Mouse (Mus musculus): ENCODE measurements around the gene Mal. TPM values are rescaled to one million over a fixed set of nuclear protein-coding genes. Genes with fewer than 3 reads are reported as not detected.
"Not testable (repeated sequence)": the region's sequence is repeated elsewhere in the genome, so short reads cannot be mapped to it uniquely, and the experiment has no call there.

Gene Mal
- polyA plus RNA-seq, 1 experiment, result 3.9 TPM

DNA sequence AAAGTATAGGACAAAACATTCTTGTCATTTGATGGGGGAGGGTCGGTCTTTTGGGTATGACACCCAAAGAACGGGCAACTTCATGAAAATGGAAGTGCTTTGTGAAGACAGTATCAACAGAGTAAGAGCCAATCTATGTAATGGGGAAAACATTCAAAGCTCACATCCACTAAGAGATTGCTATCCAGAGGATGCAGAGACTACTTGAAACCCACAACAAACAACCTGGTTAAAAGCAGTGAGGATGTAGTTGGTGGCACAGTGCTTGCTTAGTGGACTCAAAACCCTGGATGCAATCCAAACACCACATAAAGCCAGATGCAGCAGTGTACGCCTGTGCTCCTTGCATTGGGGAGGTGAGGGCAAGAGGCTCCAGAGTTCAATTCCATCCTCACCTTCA, 37.2 kb downstream of the Mal start:
- Histone ChIP-seq H3K9ac (ENCODE audit: low read depth, poor library complexity, severe bottlenecking) (no peak overlapping the region), H3K4me3 (ENCODE audit: low read depth, low read length) (no peak overlapping the region), H3K27me3 (ENCODE audit: control insufficient read depth, insufficient read depth, low read length, poor library complexity, severe bottlenecking) (no peaks in the 10 kb centered on the region), H3K9me3 (replicated peaks; ENCODE audit: control insufficient read depth, insufficient read depth, low read length, poor library complexity, severe bottlenecking) (no peaks in the 10 kb centered on the region), H3K4me1 (ENCODE audit: control insufficient read depth, insufficient read depth, low read length) (no peaks in the 10 kb centered on the region), H3K27ac (ENCODE audit: insufficient read depth, low read length) (no peak overlapping the region), H3K36me3 (ENCODE audit: control insufficient read depth, insufficient read depth, low read length, poor library complexity, severe bottlenecking) (no peaks in the 10 kb centered on the region)
- TF ChIP-seq POLR2A (IDR thresholded peaks at IDR 0.05; ENCODE audit: insufficient read depth, low read length) (no peak), CTCF (IDR thresholded peaks at IDR 0.05; ENCODE audit: low read depth, low read length) (no peak), EP300 (IDR thresholded peaks at IDR 0.05; ENCODE audit: insufficient read depth, low read depth, low read length) (no peak)

DNA sequence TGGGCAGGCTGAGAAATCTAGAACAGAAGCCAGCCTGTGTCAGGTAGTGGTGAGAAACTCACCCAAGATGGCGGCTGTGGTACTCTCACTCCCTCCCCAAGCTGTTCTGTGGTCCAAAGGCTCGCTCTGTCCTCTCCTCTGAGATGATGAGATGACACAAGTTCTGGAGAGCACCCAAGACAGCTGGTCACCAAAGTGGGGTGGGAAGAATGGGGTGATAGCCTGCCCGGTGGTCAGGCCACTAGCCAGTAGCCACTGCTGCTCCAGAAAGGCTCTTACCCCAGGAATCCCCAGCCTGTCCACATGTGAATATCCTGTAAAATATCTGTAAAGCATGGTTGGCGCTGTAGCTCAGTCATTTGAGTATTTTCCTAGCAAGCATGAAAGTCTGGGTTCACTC, 44.2 kb downstream of the Mal start:
- no peaks in the 10 kb centered on the region for H3K9me3 ChIP-seq (replicated peaks; ENCODE audit: control insufficient read depth, insufficient read depth, low read length, poor library complexity, severe bottlenecking)
- no peaks in the 10 kb centered on the region for H3K27me3 ChIP-seq (ENCODE audit: control insufficient read depth, insufficient read depth, low read length, poor library complexity, severe bottlenecking)
- H3K9ac ChIP-seq (ENCODE audit: low read depth, poor library complexity, severe bottlenecking), result no peak overlapping the region
- TF ChIP-seq CTCF (IDR thresholded peaks at IDR 0.05; ENCODE audit: low read depth, low read length) (no peak), EP300 (IDR thresholded peaks at IDR 0.05; ENCODE audit: insufficient read depth, low read depth, low read length) (no peak), POLR2A (IDR thresholded peaks at IDR 0.05; ENCODE audit: insufficient read depth, low read length) (no peak)
- H3K36me3 ChIP-seq (ENCODE audit: control insufficient read depth, insufficient read depth, low read length, poor library complexity, severe bottlenecking), result no peaks in the 10 kb centered on the region
- peaks cover 7% of the 10 kb centered on the region for H3K4me1 ChIP-seq (ENCODE audit: control insufficient read depth, insufficient read depth, low read length)
- no peak overlapping the region for H3K27ac ChIP-seq (ENCODE audit: insufficient read depth, low read length)
- no peak overlapping the region for H3K4me3 ChIP-seq (ENCODE audit: low read depth, low read length)

DNA sequence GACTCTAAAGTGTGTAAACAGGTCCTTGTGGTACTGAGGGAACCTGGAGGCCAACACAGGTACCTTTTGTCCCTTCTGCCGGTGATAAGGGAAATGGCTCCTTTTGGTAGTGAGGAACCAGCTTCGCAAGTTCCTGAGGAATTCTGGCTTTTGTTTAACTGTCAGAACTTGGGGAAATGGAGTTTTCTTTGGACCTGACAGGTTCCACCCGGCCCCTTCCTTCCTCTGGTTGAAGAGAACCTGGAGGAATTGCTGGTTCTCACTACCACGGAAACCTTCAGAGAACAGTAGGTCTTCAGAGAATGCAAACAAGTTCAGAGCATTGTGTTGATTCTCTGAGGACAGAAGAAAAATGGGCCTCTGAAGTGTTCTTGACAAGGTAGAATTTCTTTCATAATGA, 45.1 kb downstream of the Mal start:
- Histone ChIP-seq H3K36me3 (ENCODE audit: control insufficient read depth, insufficient read depth, low read length, poor library complexity, severe bottlenecking) (no peaks in the 10 kb centered on the region), H3K4me1 (ENCODE audit: control insufficient read depth, insufficient read depth, low read length) (peaks cover 7% of the 10 kb centered on the region), H3K4me3 (ENCODE audit: low read depth, low read length) (no peak overlapping the region), H3K27ac (ENCODE audit: insufficient read depth, low read length) (no peak overlapping the region), H3K27me3 (ENCODE audit: control insufficient read depth, insufficient read depth, low read length, poor library complexity, severe bottlenecking) (no peaks in the 10 kb centered on the region), H3K9me3 (replicated peaks; ENCODE audit: control insufficient read depth, insufficient read depth, low read length, poor library complexity, severe bottlenecking) (no peaks in the 10 kb centered on the region), H3K9ac (ENCODE audit: low read depth, poor library complexity, severe bottlenecking) (no peak overlapping the region)
- no peak for TF ChIP-seq CTCF (IDR thresholded peaks at IDR 0.05; ENCODE audit: low read depth, low read length)
- TF ChIP-seq EP300 (IDR thresholded peaks at IDR 0.05; ENCODE audit: insufficient read depth, low read depth, low read length), result no peak
- TF ChIP-seq POLR2A (IDR thresholded peaks at IDR 0.05; ENCODE audit: insufficient read depth, low read length), result no peak

DNA sequence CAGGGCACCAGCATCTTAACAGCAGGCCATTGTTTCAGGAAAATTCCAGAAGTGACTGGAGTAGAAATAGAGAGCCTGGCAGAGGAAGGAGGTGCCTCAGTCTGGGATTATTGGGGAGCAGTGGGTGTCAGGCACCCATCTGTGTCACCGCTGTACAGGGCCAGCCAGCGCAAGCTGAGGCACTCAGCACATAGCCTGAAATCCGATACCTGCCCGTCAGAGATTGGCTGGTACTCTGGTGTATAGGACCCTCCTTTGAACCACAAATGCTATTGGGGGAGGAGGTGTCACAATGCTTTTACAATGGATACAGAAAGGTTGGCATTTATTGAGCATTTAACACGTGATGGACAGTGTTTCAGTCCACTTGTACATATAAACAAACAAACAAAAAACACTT, 47.5 kb downstream of the Mal start:
- no peak overlapping the region for H3K27ac ChIP-seq (ENCODE audit: insufficient read depth, low read length)
- H3K9me3 ChIP-seq (replicated peaks; ENCODE audit: control insufficient read depth, insufficient read depth, low read length, poor library complexity, severe bottlenecking), result no peaks in the 10 kb centered on the region
- H3K4me3 ChIP-seq (ENCODE audit: low read depth, low read length), result no peak overlapping the region
- H3K27me3 ChIP-seq (ENCODE audit: control insufficient read depth, insufficient read depth, low read length, poor library complexity, severe bottlenecking), result no peaks in the 10 kb centered on the region
- H3K4me1 ChIP-seq (ENCODE audit: control insufficient read depth, insufficient read depth, low read length), result peaks cover 15% of the 10 kb centered on the region
- no peak overlapping the region for H3K9ac ChIP-seq (ENCODE audit: low read depth, poor library complexity, severe bottlenecking)
- H3K36me3 ChIP-seq (ENCODE audit: control insufficient read depth, insufficient read depth, low read length, poor library complexity, severe bottlenecking), result 0 out of 2 replicates have a peak, but pooled peaks cover 2% of the 10 kb centered on the region
- no peak for TF ChIP-seq CTCF (IDR thresholded peaks at IDR 0.05; ENCODE audit: low read depth, low read length)
- TF ChIP-seq POLR2A (IDR thresholded peaks at IDR 0.05; ENCODE audit: insufficient read depth, low read length), result no peak
- no peak for TF ChIP-seq EP300 (IDR thresholded peaks at IDR 0.05; ENCODE audit: insufficient read depth, low read depth, low read length)

DNA sequence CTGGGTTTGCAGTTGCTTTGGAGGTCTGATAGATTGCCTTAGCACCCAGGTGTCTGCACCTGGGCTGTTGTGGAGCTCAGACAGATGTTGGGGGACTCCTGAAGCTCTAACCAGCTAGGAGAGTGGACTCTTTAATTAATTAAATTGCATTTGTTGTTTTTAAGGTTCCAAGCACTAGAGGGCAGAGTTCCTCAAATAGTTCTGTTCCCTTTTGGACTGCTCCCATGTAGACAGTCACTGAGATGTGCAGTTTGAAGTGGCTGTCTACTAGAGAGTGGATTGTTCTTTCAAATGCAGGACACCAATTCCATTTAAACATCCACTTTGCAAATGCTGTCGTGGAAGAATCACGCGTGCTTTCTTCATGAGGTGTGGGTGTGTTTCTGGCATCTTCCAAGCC, 48.3 kb downstream of the Mal start:
- no peaks in the 10 kb centered on the region for H3K9me3 ChIP-seq (replicated peaks; ENCODE audit: control insufficient read depth, insufficient read depth, low read length, poor library complexity, severe bottlenecking)
- 0 out of 2 replicates have a peak, but pooled peaks cover 3% of the 10 kb centered on the region for H3K36me3 ChIP-seq (ENCODE audit: control insufficient read depth, insufficient read depth, low read length, poor library complexity, severe bottlenecking)
- no peak overlapping the region for H3K9ac ChIP-seq (ENCODE audit: low read depth, poor library complexity, severe bottlenecking)
- H3K4me3 ChIP-seq (ENCODE audit: low read depth, low read length), result no peak overlapping the region
- no peaks in the 10 kb centered on the region for H3K27me3 ChIP-seq (ENCODE audit: control insufficient read depth, insufficient read depth, low read length, poor library complexity, severe bottlenecking)
- H3K4me1 ChIP-seq (ENCODE audit: control insufficient read depth, insufficient read depth, low read length), result peaks cover 15% of the 10 kb centered on the region
- peak overlapping the region; percentile 3; the same call in 1 of the 2 replicates for H3K27ac ChIP-seq (ENCODE audit: insufficient read depth, low read length)
- no peak for TF ChIP-seq POLR2A (IDR thresholded peaks at IDR 0.05; ENCODE audit: insufficient read depth, low read length)
- TF ChIP-seq CTCF (IDR thresholded peaks at IDR 0.05; ENCODE audit: low read depth, low read length), result no peak
- no peak for TF ChIP-seq EP300 (IDR thresholded peaks at IDR 0.05; ENCODE audit: insufficient read depth, low read depth, low read length)

DNA sequence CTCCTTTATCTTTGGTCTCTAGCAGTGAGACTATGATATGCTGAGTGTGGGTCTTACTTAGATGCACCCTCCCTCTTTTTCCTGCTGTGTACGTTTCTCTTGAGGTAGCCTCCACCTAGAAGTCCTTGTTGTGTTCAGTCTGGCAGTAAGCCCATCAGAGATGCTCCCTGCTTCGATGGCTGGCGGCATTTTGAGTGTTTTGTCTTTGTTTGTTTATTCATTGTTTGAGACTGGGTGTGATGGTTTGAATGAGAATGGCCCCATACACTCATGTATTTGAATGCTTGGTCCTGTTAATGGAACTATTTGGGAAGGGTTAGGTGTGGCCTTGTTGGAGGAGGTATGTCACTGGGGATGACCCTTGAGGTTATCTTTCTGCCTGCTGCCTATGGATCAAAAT, 51.3 kb downstream of the Mal start:
- no peaks in the 10 kb centered on the region for H3K9me3 ChIP-seq (replicated peaks; ENCODE audit: control insufficient read depth, insufficient read depth, low read length, poor library complexity, severe bottlenecking)
- no peak overlapping the region for H3K4me3 ChIP-seq (ENCODE audit: low read depth, low read length)
- H3K36me3 ChIP-seq (ENCODE audit: control insufficient read depth, insufficient read depth, low read length, poor library complexity, severe bottlenecking), result peaks cover 23% of the 10 kb centered on the region
- H3K27ac ChIP-seq (ENCODE audit: insufficient read depth, low read length), result 0 out of 2 replicates have a peak overlapping the region, but pooled peaks have one; percentile 48
- H3K27me3 ChIP-seq (ENCODE audit: control insufficient read depth, insufficient read depth, low read length, poor library complexity, severe bottlenecking), result no peaks in the 10 kb centered on the region
- H3K9ac ChIP-seq (ENCODE audit: low read depth, poor library complexity, severe bottlenecking), result no peak overlapping the region
- TF ChIP-seq EP300 (IDR thresholded peaks at IDR 0.05; ENCODE audit: insufficient read depth, low read depth, low read length) (peak; percentile 63; the same call in 1 of the 2 replicates), POLR2A (IDR thresholded peaks at IDR 0.05; ENCODE audit: insufficient read depth, low read length) (no peak), CTCF (IDR thresholded peaks at IDR 0.05; ENCODE audit: low read depth, low read length) (no peak)
- peaks cover 15% of the 10 kb centered on the region for H3K4me1 ChIP-seq (ENCODE audit: control insufficient read depth, insufficient read depth, low read length)

DNA sequence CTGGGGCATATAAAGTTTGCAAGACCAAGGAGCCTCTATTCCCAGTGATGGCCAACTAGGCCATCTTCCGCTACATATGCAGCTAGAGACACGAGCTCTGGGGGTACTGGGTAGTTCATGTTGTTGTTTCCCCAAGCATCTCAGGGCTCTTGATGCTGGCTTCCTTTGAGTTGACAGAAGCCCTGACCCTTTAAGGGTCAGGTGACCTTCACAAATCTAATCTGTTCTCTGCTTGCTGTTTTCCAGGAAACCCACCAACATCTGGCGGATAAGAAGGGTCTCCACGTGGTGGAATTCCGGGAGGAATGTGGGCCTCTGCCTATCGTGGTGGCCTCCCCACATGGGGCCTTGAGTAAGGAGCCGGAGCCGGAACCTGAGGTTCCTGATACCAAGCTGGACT, 53.1 kb downstream of the Mal start:
- not testable (repeated sequence) for H3K4me1 ChIP-seq (ENCODE audit: control insufficient read depth, insufficient read depth, low read length); H3K27ac ChIP-seq (ENCODE audit: insufficient read depth, low read length); H3K4me3 ChIP-seq (ENCODE audit: low read depth, low read length); H3K9me3 ChIP-seq (replicated peaks; ENCODE audit: control insufficient read depth, insufficient read depth, low read length, poor library complexity, severe bottlenecking); H3K9ac ChIP-seq (ENCODE audit: low read depth, poor library complexity, severe bottlenecking); H3K27me3 ChIP-seq (ENCODE audit: control insufficient read depth, insufficient read depth, low read length, poor library complexity, severe bottlenecking)
- peaks cover 29% of the 10 kb centered on the region for H3K36me3 ChIP-seq (ENCODE audit: control insufficient read depth, insufficient read depth, low read length, poor library complexity, severe bottlenecking)
